Mouse (Mus musculus) neural tube, embryonic 12.5 days (tissue): ENCODE data around the gene Rsph14. TPM values are rescaled to one million over a fixed set of nuclear protein-coding genes. Genes with fewer than 3 reads are reported as not detected.
A peak's percentile ranks its signal among the peaks of the same experiment; 100 is the strongest.

Experiments
- ATAC-seq: fragments of 200-750 bp; cut with Nextera tagmentation; 2 replicates; pipeline ENCODE4 v1.8.0; 2017; ENCODE audit warnings: low read depth, mild to moderate bottlenecking, moderate TSS enrichment, moderate library complexity; ENCODE audit not compliant: low FRiP score
- H3K27ac ChIP-seq: fragments of 300-500 bp; sonication (generic); 2 replicates; pipeline ENCODE4 v1.5.1; 2016
- H3K27me3 ChIP-seq: fragments of 300-500 bp; sonication (generic); replicated peaks from 2 replicates; pipeline ENCODE4 v1.6.1; 2016; ENCODE audit warnings: mild to moderate bottlenecking
- H3K36me3 ChIP-seq: fragments of 300-500 bp; sonication (generic); 2 replicates; pipeline ENCODE4 v1.6.1; 2016; ENCODE audit warnings: mild to moderate bottlenecking
- H3K4me1 ChIP-seq: fragments of 300-500 bp; sonication (generic); 2 replicates; pipeline ENCODE4 v1.6.1; 2016
- H3K4me2 ChIP-seq: fragments of 300-500 bp; sonication (generic); replicated peaks from 2 replicates; pipeline ENCODE4 v1.6.1; 2016; ENCODE audit warnings: mild to moderate bottlenecking
- H3K4me3 ChIP-seq: fragments of 300-500 bp; sonication (generic); 2 replicates; pipeline ENCODE4 v1.5.1; 2016
- H3K9ac ChIP-seq: fragments of 300-500 bp; sonication (generic); 2 replicates; pipeline ENCODE4 v1.6.1; 2016; ENCODE audit warnings: mild to moderate bottlenecking
- H3K9me3 ChIP-seq: fragments of 300-500 bp; sonication (generic); 2 replicates; pipeline ENCODE4 v1.6.1; 2016; ENCODE audit warnings: mild to moderate bottlenecking
- WGBS: fragments of 180-500 bp; shearing (Covaris S2); methylation state at CpG from one replicate; pipeline ENCODE4 v1.1.7; 2016; 5-methylcytosine and 5-hydroxymethylcytosine counted together
- polyA plus RNA-seq: library from polyadenylated mRNA; unstranded; fragments of >200 nt; fragmentation: Nextera tagmentation; extraction: Ambion mirVana; gene quantifications from 2 replicates; pipeline ENCODE4 v1.2.1, GENCODE M21; 2016

Rsph14 gene
- polyA plus RNA-seq, 1 experiment from 2014 or later, result not detected

GRCm38 (mm10) chr10:74987698-74988470 lies 44.5 kb downstream of the Rsph14 start:
- no peak overlapping the region for H3K27ac ChIP-seq
- H3K9ac ChIP-seq, result no peak overlapping the region
- H3K4me2 ChIP-seq, result no peak overlapping the region
- 81% methylated on average over 14 of the region's 14 CpGs for WGBS
- 0 out of 2 replicates have a peak, but pooled peaks cover 6% of the 10 kb centered on the region for H3K9me3 ChIP-seq
- peaks cover 8% of the 10 kb centered on the region for H3K4me1 ChIP-seq
- ATAC-seq, result no peak
- peaks cover 17% of the 10 kb centered on the region for H3K36me3 ChIP-seq
- no peaks in the 10 kb centered on the region for H3K27me3 ChIP-seq
- no peak overlapping the region for H3K4me3 ChIP-seq

DNA sequence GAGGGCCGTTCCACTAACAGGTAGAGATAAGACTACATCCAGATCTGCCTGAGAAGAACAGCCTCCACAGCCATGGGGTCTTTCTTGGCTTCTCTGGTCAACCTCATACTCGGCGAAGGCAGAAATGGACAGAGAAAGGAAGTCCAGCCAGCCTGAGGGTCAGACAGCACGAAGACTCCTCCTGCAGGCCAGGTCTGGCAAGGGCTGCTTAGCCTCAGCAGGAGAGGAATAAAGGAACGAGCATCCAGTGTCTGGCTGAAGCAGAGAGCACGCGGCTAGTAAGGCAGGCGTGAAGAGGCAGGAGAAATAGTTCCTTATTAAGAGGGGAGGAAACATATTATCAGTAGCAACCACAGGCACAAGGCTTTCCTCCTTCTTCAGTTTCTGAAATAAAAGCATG lies 49.2 kb downstream of the Rsph14 start:
- no peak overlapping the region for H3K9ac ChIP-seq
- H3K4me3 ChIP-seq, result no peak overlapping the region
- H3K9me3 ChIP-seq, result no peaks in the 10 kb centered on the region
- peaks cover 6% of the 10 kb centered on the region; the same call in 1 of the 2 replicates for H3K4me1 ChIP-seq
- no peak overlapping the region for H3K27ac ChIP-seq
- no peaks in the 10 kb centered on the region for H3K36me3 ChIP-seq
- 75% methylated on average over 8 of the region's 8 CpGs for WGBS
- H3K4me2 ChIP-seq, result no peak overlapping the region
- no peaks in the 10 kb centered on the region for H3K27me3 ChIP-seq
- ATAC-seq, result no peak

- Histone ChIP-seq H3K4me1 (peaks cover 6% of the 10 kb centered on the region; the same call in 1 of the 2 replicates), H3K9me3 (no peaks in the 10 kb centered on the region), H3K27ac (no peak overlapping the region), H3K27me3 (no peaks in the 10 kb centered on the region), H3K4me2 (no peak overlapping the region), H3K9ac (no peak overlapping the region), H3K4me3 (no peak overlapping the region), H3K36me3 (no peaks in the 10 kb centered on the region)
- ATAC-seq, result no peak
- WGBS, result 90% methylated on average over 12 of the region's 12 CpGs
Measured at GRCm38 (mm10) chr10:74981159-74981558, 51.2 kb downstream of the Rsph14 start.

DNA sequence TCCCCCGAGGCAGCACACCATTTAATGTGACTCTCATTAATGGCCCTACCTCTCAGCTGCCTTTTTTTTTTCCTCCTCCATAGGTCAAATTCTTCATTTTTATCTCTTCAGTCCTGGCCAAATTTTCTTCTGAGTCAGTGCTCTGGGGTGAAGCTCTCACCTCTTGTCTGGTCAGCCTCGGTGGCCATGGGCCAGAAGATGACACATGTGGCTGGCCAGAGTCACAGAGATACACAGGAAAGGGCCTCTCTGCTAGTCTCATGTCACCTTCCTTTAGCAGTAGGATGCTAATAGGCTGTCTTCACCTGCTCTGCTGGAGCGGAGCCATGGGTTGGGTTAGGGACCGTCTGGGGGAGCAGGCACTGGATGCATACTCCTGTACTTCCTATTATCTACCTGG lies 54.3 kb downstream of the Rsph14 start:
- ATAC-seq, result no peak
- no peak overlapping the region for H3K4me2 ChIP-seq
- 79% methylated on average over 4 of the region's 4 CpGs for WGBS
- no peak overlapping the region for H3K9ac ChIP-seq
- H3K27me3 ChIP-seq, result no peaks in the 10 kb centered on the region
- H3K36me3 ChIP-seq, result no peaks in the 10 kb centered on the region
- H3K4me3 ChIP-seq, result no peak overlapping the region
- no peak overlapping the region for H3K27ac ChIP-seq
- no peaks in the 10 kb centered on the region for H3K9me3 ChIP-seq
- H3K4me1 ChIP-seq, result peaks cover 6% of the 10 kb centered on the region; the same call in 1 of the 2 replicates

DNA sequence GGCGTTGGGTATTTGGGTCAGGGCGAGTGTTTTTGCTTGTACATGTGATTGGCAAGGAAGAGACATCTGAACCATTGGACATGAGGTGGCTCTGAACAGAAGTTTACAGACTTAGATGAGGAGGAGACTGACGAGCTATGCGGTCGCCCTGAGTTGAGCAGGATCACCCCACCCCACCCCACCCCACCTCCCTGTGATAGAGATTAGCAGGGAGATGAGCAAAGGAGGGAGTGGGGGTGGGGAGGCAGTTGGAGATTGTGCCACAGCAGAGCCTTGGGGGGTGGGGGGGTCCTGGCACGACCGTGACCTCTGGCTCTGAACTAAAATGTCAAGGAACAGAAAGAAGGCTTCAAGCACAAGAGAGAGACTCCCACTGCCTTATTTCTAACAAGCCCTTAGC lies 56.0 kb downstream of the Rsph14 start:
- no peak overlapping the region for H3K4me3 ChIP-seq
- no peaks in the 10 kb centered on the region for H3K27me3 ChIP-seq
- H3K27ac ChIP-seq, result no peak overlapping the region
- no peak for ATAC-seq
- H3K4me2 ChIP-seq, result no peak overlapping the region
- no peak overlapping the region for H3K9ac ChIP-seq
- no peaks in the 10 kb centered on the region for H3K36me3 ChIP-seq
- WGBS, result 82% methylated on average over 7 of the region's 7 CpGs
- peaks cover 6% of the 10 kb centered on the region; the same call in 1 of the 2 replicates for H3K4me1 ChIP-seq
- no peaks in the 10 kb centered on the region for H3K9me3 ChIP-seq

GRCm38 (mm10) chr10:74975626-74976025 lies 56.8 kb downstream of the Rsph14 start:
- Histone ChIP-seq H3K27me3 (no peaks in the 10 kb centered on the region), H3K9ac (no peak overlapping the region), H3K4me1 (peaks cover 6% of the 10 kb centered on the region; the same call in 1 of the 2 replicates), H3K9me3 (no peaks in the 10 kb centered on the region), H3K4me3 (no peak overlapping the region), H3K27ac (no peak overlapping the region), H3K4me2 (no peak overlapping the region), H3K36me3 (no peaks in the 10 kb centered on the region)
- ATAC-seq, result no peak
- 89% methylated on average over 7 of the region's 7 CpGs for WGBS

- no peaks in the 10 kb centered on the region for H3K9me3 ChIP-seq
- no peak overlapping the region for H3K27ac ChIP-seq
- 81% methylated on average over 6 of the region's 6 CpGs for WGBS
- H3K27me3 ChIP-seq, result peaks cover 5% of the 10 kb centered on the region; the same call in 1 of the 2 replicates
- ATAC-seq, result no peak
- H3K9ac ChIP-seq, result 0 out of 2 replicates have a peak overlapping the region, but pooled peaks have one; percentile 8
- no peak overlapping the region for H3K4me2 ChIP-seq
- no peaks in the 10 kb centered on the region for H3K36me3 ChIP-seq
- H3K4me1 ChIP-seq, result peaks cover 8% of the 10 kb centered on the region
- H3K4me3 ChIP-seq, result no peak overlapping the region
Measured at GRCm38 (mm10) chr10:74973026-74973425, 59.4 kb downstream of the Rsph14 start.

- no peaks in the 10 kb centered on the region for H3K9me3 ChIP-seq
- no peak for ATAC-seq
- H3K27ac ChIP-seq, result no peak overlapping the region
- H3K27me3 ChIP-seq, result peaks cover 7% of the 10 kb centered on the region; the same call in 1 of the 2 replicates
- H3K4me2 ChIP-seq, result no peak overlapping the region
- no peak overlapping the region for H3K9ac ChIP-seq
- 91% methylated on average over 2 of the region's 2 CpGs for WGBS
- H3K36me3 ChIP-seq, result no peaks in the 10 kb centered on the region
- no peak overlapping the region for H3K4me3 ChIP-seq
- peaks cover 20% of the 10 kb centered on the region for H3K4me1 ChIP-seq
Measured at GRCm38 (mm10) chr10:74969266-74969665, 63.1 kb downstream of the Rsph14 start.

GRCm38 (mm10) chr10:74967651-74968267 lies 64.6 kb downstream of the Rsph14 start:
- no peak for ATAC-seq
- Histone ChIP-seq H3K9me3 (no peaks in the 10 kb centered on the region), H3K36me3 (no peaks in the 10 kb centered on the region), H3K9ac (peak overlapping the region; percentile 62), H3K4me3 (peak overlapping the region; percentile 64), H3K27ac (no peak overlapping the region; the same call in 1 of the 2 replicates), H3K4me1 (peaks cover 20% of the 10 kb centered on the region), H3K4me2 (peak overlapping the region; percentile 93), H3K27me3 (peaks cover 7% of the 10 kb centered on the region; the same call in 1 of the 2 replicates)
- 2% methylated on average over 25 of the region's 25 CpGs for WGBS

DNA sequence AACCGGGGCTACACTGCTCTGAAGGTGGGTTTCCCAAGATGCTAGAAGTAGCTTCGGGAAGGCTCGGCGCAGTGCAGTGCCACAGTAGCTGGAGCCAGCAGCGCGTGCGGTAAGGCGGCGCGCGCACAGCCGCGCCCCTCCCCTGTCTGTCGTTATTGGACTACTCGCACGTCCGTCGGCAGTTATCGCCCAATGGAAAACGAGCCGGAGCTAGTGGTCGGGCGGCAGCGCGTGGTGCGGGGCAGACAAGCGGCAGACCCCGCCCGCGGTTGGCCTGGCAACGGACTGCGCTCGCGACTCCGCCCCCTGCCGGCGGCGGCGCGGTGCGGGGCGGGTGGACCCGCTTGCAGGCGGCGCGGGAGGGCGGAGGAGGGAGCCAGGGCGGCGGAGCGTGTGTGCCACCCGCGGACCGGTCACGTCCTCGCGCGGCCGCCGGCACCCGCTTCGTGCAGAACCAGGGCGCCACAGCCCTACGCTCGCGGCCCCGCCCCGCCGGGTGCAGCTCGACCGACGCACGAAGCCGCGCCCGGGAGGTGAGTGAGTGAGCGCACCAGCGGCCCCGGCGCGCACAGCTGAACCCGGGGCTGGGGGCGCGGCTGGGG lies 65.4 kb downstream of the Rsph14 start, which contains the start of gene Gnaz:
Gene Gnaz (plus strand): TSS at position 328 of the 602 bp plus-strand sequence.
- H3K9me3 ChIP-seq, result no peaks in the 10 kb centered on the region
- ATAC-seq, result peak; percentile 96
- H3K36me3 ChIP-seq, result no peaks in the 10 kb centered on the region
- H3K27ac ChIP-seq, result no peak within 1 kb of the TSS; the same call in 1 of the 2 replicates
- peak within 1 kb of the TSS; percentile 64 for H3K4me3 ChIP-seq
- H3K27me3 ChIP-seq, result peaks cover 7% of the 10 kb centered on the region; the same call in 1 of the 2 replicates
- WGBS, result under 1% methylated on average over 79 of the region's 83 CpGs
- peaks cover 20% of the 10 kb centered on the region for H3K4me1 ChIP-seq
- peak within 1 kb of the TSS; percentile 62 for H3K9ac ChIP-seq
- peak within 1 kb of the TSS; percentile 93 for H3K4me2 ChIP-seq

DNA sequence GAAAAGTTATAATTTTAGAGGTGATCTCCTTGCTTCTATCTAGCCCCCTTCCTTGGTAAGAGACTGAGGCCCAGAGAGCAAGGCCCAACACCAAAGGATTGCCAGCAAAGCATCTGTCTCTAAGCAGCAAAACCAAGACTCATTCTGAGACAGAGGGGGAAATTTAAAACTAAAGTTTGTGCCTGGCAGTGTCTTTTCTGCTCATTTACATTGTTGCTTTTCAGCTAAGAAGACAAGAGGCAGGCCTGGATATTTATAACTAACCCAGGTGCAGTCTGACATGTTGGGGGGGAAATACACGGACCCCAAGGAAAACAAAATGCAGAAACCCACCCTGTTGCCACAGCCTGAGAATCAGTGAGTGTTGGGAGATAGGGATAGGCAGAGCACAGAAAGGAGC lies 68.0 kb downstream of the Rsph14 start:
- H3K4me3 ChIP-seq, result no peak overlapping the region
- no peak for ATAC-seq
- no peak overlapping the region for H3K4me2 ChIP-seq
- 73% methylated on average over 1 of the region's 1 CpGs for WGBS
- no peaks in the 10 kb centered on the region for H3K9me3 ChIP-seq
- H3K27ac ChIP-seq, result no peak overlapping the region
- H3K36me3 ChIP-seq, result no peaks in the 10 kb centered on the region
- no peak overlapping the region for H3K9ac ChIP-seq
- H3K4me1 ChIP-seq, result peaks cover 20% of the 10 kb centered on the region
- peaks cover 7% of the 10 kb centered on the region; the same call in 1 of the 2 replicates for H3K27me3 ChIP-seq

DNA sequence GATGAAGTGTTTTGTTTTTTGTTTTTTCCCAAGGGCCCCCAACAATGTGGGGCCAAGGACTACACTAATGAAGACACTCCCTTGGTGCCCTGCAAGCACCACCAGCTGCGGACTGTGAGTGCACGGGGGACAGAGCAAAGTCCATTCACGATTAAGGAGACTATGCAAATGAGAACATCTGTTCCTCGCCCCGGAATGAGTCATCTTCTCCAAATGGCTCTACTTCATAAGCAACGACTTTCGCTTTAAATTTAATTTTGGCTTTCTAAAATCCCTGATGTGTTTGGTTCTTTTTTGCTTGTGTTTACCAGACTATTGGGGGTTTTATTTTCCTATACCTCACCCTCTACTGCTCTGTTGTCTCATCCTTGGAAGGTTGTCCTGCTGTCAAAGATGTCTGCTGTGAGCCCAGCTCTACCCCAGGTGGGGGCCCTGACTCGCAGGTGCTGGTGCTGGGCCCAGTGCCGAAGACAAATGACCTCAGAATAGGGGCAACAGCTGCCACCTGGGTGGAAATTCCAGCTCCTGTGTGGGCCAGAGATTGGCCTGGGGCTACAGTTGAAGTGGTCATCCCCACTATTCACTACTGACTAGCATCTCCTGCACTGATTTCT lies 79.4 kb downstream of the Rsph14 start:
- Histone ChIP-seq H3K27ac (no peak overlapping the region), H3K4me3 (no peak overlapping the region), H3K9ac (no peak overlapping the region), H3K4me2 (no peak overlapping the region), H3K27me3 (no peaks in the 10 kb centered on the region), H3K4me1 (no peaks in the 10 kb centered on the region), H3K9me3 (no peaks in the 10 kb centered on the region), H3K36me3 (no peaks in the 10 kb centered on the region)
- 51% methylated on average over 9 of the region's 9 CpGs for WGBS
- no peak for ATAC-seq
